Mouse (Mus musculus) hindbrain, embryonic 13.5 days (tissue): ENCODE measurements at regions not wholly inside any gene's neighbourhood (a gene's known extent, or its start where the extent isn't known, plus 50 kb on each side); places are given as distances from the start of the nearest gene placed in this dataset.
"Not testable (repeated sequence)": the region's sequence is repeated elsewhere in the genome, so short reads cannot be mapped to it uniquely, and the experiment has no call there.

ENCODE experiments used
- ATAC-seq: fragments of 200-750 bp; cut with Nextera tagmentation; 2 replicates; pipeline ENCODE4 v1.8.0; 2017; ENCODE audit warnings: moderate TSS enrichment; ENCODE audit not compliant: low FRiP score
- H3K27ac ChIP-seq: fragments of 300-500 bp; sonication (generic); 2 replicates; pipeline ENCODE4 v1.5.1; 2015; ENCODE audit warnings: inconsistent platforms, mild to moderate bottlenecking, moderate library complexity
- H3K27me3 ChIP-seq: fragments of 300-500 bp; sonication (generic); 2 replicates; pipeline ENCODE4 v1.6.1; 2015; ENCODE audit warnings: mild to moderate bottlenecking, inconsistent platforms
- H3K36me3 ChIP-seq: fragments of 300-500 bp; sonication (generic); 2 replicates; pipeline ENCODE4 v1.6.1; 2015; ENCODE audit warnings: mild to moderate bottlenecking, inconsistent platforms
- H3K4me1 ChIP-seq: fragments of 300-500 bp; sonication (generic); replicated peaks from 2 replicates; pipeline ENCODE4 v1.6.1; 2015; ENCODE audit warnings: inconsistent platforms
- H3K4me2 ChIP-seq: fragments of 300-500 bp; sonication (generic); 2 replicates; pipeline ENCODE4 v1.6.1; 2015; ENCODE audit warnings: inconsistent platforms, mild to moderate bottlenecking, moderate library complexity
- H3K4me3 ChIP-seq: fragments of 300-500 bp; sonication (generic); 2 replicates; pipeline ENCODE4 v1.5.1; 2015; ENCODE audit warnings: mild to moderate bottlenecking, inconsistent platforms
- H3K9ac ChIP-seq: fragments of 300-500 bp; sonication (generic); 2 replicates; pipeline ENCODE4 v1.6.1; 2015; ENCODE audit warnings: mild to moderate bottlenecking, inconsistent platforms
- H3K9me3 ChIP-seq: fragments of 300-500 bp; sonication (generic); 2 replicates; pipeline ENCODE4 v1.6.1; 2016; ENCODE audit warnings: inconsistent platforms
- WGBS: fragments of 180-500 bp; shearing (Covaris S2); methylation state at CpG from one replicate; pipeline ENCODE4 v1.1.7; 2015; 5-methylcytosine and 5-hydroxymethylcytosine counted together

- Histone ChIP-seq H3K4me2 (no peak overlapping the region), H3K27me3 (no peaks in the 10 kb centered on the region), H3K27ac (no peak overlapping the region), H3K9ac (no peak overlapping the region), H3K4me3 (no peak overlapping the region), H3K9me3 (no peaks in the 10 kb centered on the region), H3K36me3 (no peaks in the 10 kb centered on the region), H3K4me1 (peaks cover 12% of the 10 kb centered on the region)
- 86% methylated on average over 7 of the region's 7 CpGs for WGBS
- no peak for ATAC-seq
These were observed 53.2 kb upstream of the Dazl start for GRCm38 (mm10) chr17:50346451-50347192.

- H3K9ac ChIP-seq, H3K4me1 ChIP-seq, H3K27me3 ChIP-seq, H3K36me3 ChIP-seq, H3K4me3 ChIP-seq, H3K4me2 ChIP-seq, H3K9me3 ChIP-seq, H3K27ac ChIP-seq, ATAC-seq: not testable (repeated sequence)
- 75% methylated on average over 2 of the region's 2 CpGs for WGBS
These were observed 60.4 kb upstream of the Dazl start for GRCm38 (mm10) chr17:50353818-50354217.

- no peaks in the 10 kb centered on the region for H3K9me3 ChIP-seq
- no peak overlapping the region for H3K9ac ChIP-seq
- H3K4me2 ChIP-seq: no peak overlapping the region
- no peaks in the 10 kb centered on the region for H3K27me3 ChIP-seq
- 92% methylated on average over 6 of the region's 6 CpGs for WGBS
- no peaks in the 10 kb centered on the region for H3K4me1 ChIP-seq
- H3K36me3 ChIP-seq: no peaks in the 10 kb centered on the region
- no peak for ATAC-seq
- H3K27ac ChIP-seq: no peak overlapping the region
- H3K4me3 ChIP-seq: no peak overlapping the region
These were observed 60.9 kb upstream of the Dazl start for GRCm38 (mm10) chr17:50354357-50354756.

- no peak overlapping the region for H3K4me2 ChIP-seq
- H3K9ac ChIP-seq: no peak overlapping the region
- H3K36me3 ChIP-seq: no peaks in the 10 kb centered on the region
- H3K27me3 ChIP-seq: no peaks in the 10 kb centered on the region
- ATAC-seq: no peak
- H3K4me1 ChIP-seq: no peaks in the 10 kb centered on the region
- 77% methylated on average over 9 of the region's 9 CpGs for WGBS
- no peak overlapping the region for H3K27ac ChIP-seq
- no peaks in the 10 kb centered on the region for H3K9me3 ChIP-seq
- H3K4me3 ChIP-seq: no peak overlapping the region
These were observed 68.3 kb upstream of the Dazl start for GRCm38 (mm10) chr17:50361657-50362233.

- H3K27ac ChIP-seq: no peak overlapping the region
- H3K9ac ChIP-seq: no peak overlapping the region
- 85% methylated on average over 7 of the region's 7 CpGs for WGBS
- H3K4me1 ChIP-seq: no peaks in the 10 kb centered on the region
- no peaks in the 10 kb centered on the region for H3K27me3 ChIP-seq
- H3K9me3 ChIP-seq: no peaks in the 10 kb centered on the region
- no peak overlapping the region for H3K4me3 ChIP-seq
- no peaks in the 10 kb centered on the region for H3K36me3 ChIP-seq
- ATAC-seq: no peak
- H3K4me2 ChIP-seq: no peak overlapping the region
These were observed 72.0 kb upstream of the Dazl start for GRCm38 (mm10) chr17:50365396-50365795.

- 83% methylated on average over 5 of the region's 5 CpGs for WGBS
- Histone ChIP-seq H3K4me1 (no peaks in the 10 kb centered on the region), H3K27ac (no peak overlapping the region), H3K9ac (no peak overlapping the region), H3K4me3 (no peak overlapping the region), H3K36me3 (no peaks in the 10 kb centered on the region), H3K27me3 (no peaks in the 10 kb centered on the region), H3K4me2 (no peak overlapping the region), H3K9me3 (no peaks in the 10 kb centered on the region)
- ATAC-seq: no peak
These were observed 72.7 kb upstream of the Dazl start for GRCm38 (mm10) chr17:50366181-50366580.

GRCm38 (mm10) chr17:50369216-50369875 is 75.9 kb upstream of the Dazl start:
- Histone ChIP-seq H3K27me3 (no peaks in the 10 kb centered on the region), H3K27ac (no peak overlapping the region), H3K4me3 (no peak overlapping the region), H3K4me2 (no peak overlapping the region), H3K4me1 (no peaks in the 10 kb centered on the region), H3K9ac (no peak overlapping the region), H3K9me3 (no peaks in the 10 kb centered on the region), H3K36me3 (no peaks in the 10 kb centered on the region)
- WGBS: 83% methylated on average over 6 of the region's 6 CpGs
- no peak for ATAC-seq

GRCm38 (mm10) chr17:50370484-50370883 is 77.0 kb upstream of the Dazl start:
- H3K9ac ChIP-seq: no peak overlapping the region
- no peak for ATAC-seq
- no peaks in the 10 kb centered on the region for H3K27me3 ChIP-seq
- no peaks in the 10 kb centered on the region for H3K9me3 ChIP-seq
- H3K27ac ChIP-seq: no peak overlapping the region
- 88% methylated on average over 1 of the region's 1 CpGs for WGBS
- H3K36me3 ChIP-seq: no peaks in the 10 kb centered on the region
- H3K4me2 ChIP-seq: no peak overlapping the region
- no peak overlapping the region for H3K4me3 ChIP-seq
- H3K4me1 ChIP-seq: no peaks in the 10 kb centered on the region

- no peak overlapping the region for H3K4me2 ChIP-seq
- no peaks in the 10 kb centered on the region for H3K4me1 ChIP-seq
- H3K9me3 ChIP-seq: no peaks in the 10 kb centered on the region
- H3K27me3 ChIP-seq: no peaks in the 10 kb centered on the region
- no peak for ATAC-seq
- no peak overlapping the region for H3K27ac ChIP-seq
- 90% methylated on average over 5 of the region's 5 CpGs for WGBS
- no peaks in the 10 kb centered on the region for H3K36me3 ChIP-seq
- H3K4me3 ChIP-seq: no peak overlapping the region
- no peak overlapping the region for H3K9ac ChIP-seq
These were observed 80.2 kb upstream of the Dazl start for GRCm38 (mm10) chr17:50373496-50374141.

GRCm38 (mm10) chr17:50375465-50375864 is 82.0 kb upstream of the Dazl start:
- Histone ChIP-seq H3K4me1 (no peaks in the 10 kb centered on the region), H3K9ac (no peak overlapping the region), H3K4me3 (no peak overlapping the region), H3K4me2 (no peak overlapping the region), H3K27ac (no peak overlapping the region), H3K36me3 (no peaks in the 10 kb centered on the region), H3K9me3 (no peaks in the 10 kb centered on the region), H3K27me3 (no peaks in the 10 kb centered on the region)
- ATAC-seq: no peak
- 87% methylated on average over 3 of the region's 3 CpGs for WGBS

- Histone ChIP-seq H3K27ac (no peak overlapping the region), H3K9me3 (no peaks in the 10 kb centered on the region), H3K4me2 (no peak overlapping the region), H3K36me3 (no peaks in the 10 kb centered on the region), H3K27me3 (no peaks in the 10 kb centered on the region), H3K4me1 (no peaks in the 10 kb centered on the region), H3K9ac (no peak overlapping the region), H3K4me3 (no peak overlapping the region)
- 95% methylated on average over 8 of the region's 8 CpGs for WGBS
- ATAC-seq: no peak
These were observed 83.3 kb upstream of the Dazl start for GRCm38 (mm10) chr17:50376708-50377107.

GRCm38 (mm10) chr17:50378141-50378727 is 84.8 kb upstream of the Dazl start:
- H3K4me1 ChIP-seq: no peaks in the 10 kb centered on the region
- no peak overlapping the region for H3K27ac ChIP-seq
- H3K4me3 ChIP-seq: no peak overlapping the region
- 92% methylated on average over 3 of the region's 3 CpGs for WGBS
- no peak overlapping the region for H3K9ac ChIP-seq
- ATAC-seq: no peak
- H3K4me2 ChIP-seq: no peak overlapping the region
- no peaks in the 10 kb centered on the region for H3K9me3 ChIP-seq
- H3K27me3 ChIP-seq: no peaks in the 10 kb centered on the region
- H3K36me3 ChIP-seq: no peaks in the 10 kb centered on the region
